Mouse (Mus musculus) liver, embryonic 15.5 days (tissue): ENCODE results near the gene Igsf8. TPM values are rescaled to one million over a fixed set of nuclear protein-coding genes. Genes with fewer than 3 reads are reported as not detected.
A peak's percentile ranks its signal among the peaks of the same experiment; 100 is the strongest.

ENCODE experiments used
- ATAC-seq: fragments of 200-750 bp; cut with Nextera tagmentation; 2 replicates; pipeline ENCODE4 v1.8.0; 2017; ENCODE audit warnings: moderate number of reproducible peaks, mild to moderate bottlenecking, moderate library complexity; ENCODE audit not compliant: insufficient read depth
- H3K27ac ChIP-seq: fragments of 300-500 bp; sonication (generic); replicated peaks from 2 replicates; pipeline ENCODE4 v1.5.1; 2015; ENCODE audit warnings: mild to moderate bottlenecking, inconsistent platforms
- H3K27me3 ChIP-seq: fragments of 300-500 bp; sonication (generic); 2 replicates; pipeline ENCODE4 v1.6.1; 2015; ENCODE audit warnings: mild to moderate bottlenecking, inconsistent platforms
- H3K36me3 ChIP-seq: fragments of 300-500 bp; sonication (generic); replicated peaks from 2 replicates; pipeline ENCODE4 v1.6.1; 2015; ENCODE audit warnings: moderate library complexity, mild to moderate bottlenecking, inconsistent platforms
- H3K4me1 ChIP-seq: fragments of 300-500 bp; sonication (generic); replicated peaks from 2 replicates; pipeline ENCODE4 v1.6.1; 2015; ENCODE audit warnings: inconsistent platforms
- H3K4me2 ChIP-seq: fragments of 300-500 bp; sonication (generic); 2 replicates; pipeline ENCODE4 v1.6.1; 2015; ENCODE audit warnings: moderate library complexity, mild to moderate bottlenecking, inconsistent platforms
- H3K4me3 ChIP-seq: fragments of 300-500 bp; sonication (generic); replicated peaks from 2 replicates; pipeline ENCODE4 v1.5.1; 2015; ENCODE audit warnings: mild to moderate bottlenecking, inconsistent platforms
- H3K9ac ChIP-seq: fragments of 300-500 bp; sonication (generic); 2 replicates; pipeline ENCODE4 v1.6.1; 2015; ENCODE audit warnings: moderate library complexity, mild to moderate bottlenecking, inconsistent platforms
- H3K9me3 ChIP-seq: fragments of 300-500 bp; sonication (generic); replicated peaks from 2 replicates; pipeline ENCODE4 v1.6.1; 2016; ENCODE audit warnings: inconsistent platforms
- WGBS: fragments of 180-500 bp; shearing (Covaris S2); methylation state at CpG from one replicate; pipeline ENCODE4 v1.1.7; 2015; ENCODE audit warnings: mixed read lengths; ENCODE audit not compliant: insufficient replicate concordance; 5-methylcytosine and 5-hydroxymethylcytosine counted together
- polyA plus RNA-seq: library from polyadenylated mRNA; unstranded; fragments of >200 nt; fragmentation: Nextera tagmentation; extraction: Ambion mirVana; gene quantifications from 2 replicates; pipeline ENCODE4 v1.2.1, GENCODE M21; 2015

Igsf8 gene
- 17.9 and 23.1 TPM in 2 replicates for polyA plus RNA-seq

- Histone ChIP-seq H3K4me2 (no peak within 1 kb of the TSS), H3K9ac (no peak within 1 kb of the TSS), H3K27me3 (no peaks in the 10 kb centered on the region), H3K4me1 (no peaks in the 10 kb centered on the region), H3K4me3 (no peak within 1 kb of the TSS), H3K27ac (no peak within 1 kb of the TSS), H3K36me3 (no peaks in the 10 kb centered on the region), H3K9me3 (no peaks in the 10 kb centered on the region)
- 57% methylated on average over 8 of the region's 8 CpGs for WGBS
- no peak for ATAC-seq
Measured at GRCm38 (mm10) chr1:172261477-172262078, at the start of gene Igsf8. TSS of gene Igsf8 (plus strand) at chr1:172261641.

GRCm38 (mm10) chr1:172212776-172213175 lies 48.7 kb upstream of the Igsf8 start:
- H3K4me3 ChIP-seq: no peak overlapping the region
- H3K27me3 ChIP-seq: no peaks in the 10 kb centered on the region
- no peak overlapping the region for H3K9ac ChIP-seq
- no peaks in the 10 kb centered on the region for H3K36me3 ChIP-seq
- H3K4me1 ChIP-seq: peaks cover 7% of the 10 kb centered on the region; the same call in 1 of the 2 replicates
- no peaks in the 10 kb centered on the region for H3K9me3 ChIP-seq
- no peak for ATAC-seq
- H3K27ac ChIP-seq: no peak overlapping the region
- H3K4me2 ChIP-seq: no peak overlapping the region
- WGBS: 49% methylated on average over 5 of the region's 5 CpGs

GRCm38 (mm10) chr1:172213771-172214170 lies 47.7 kb upstream of the Igsf8 start:
- no peak overlapping the region for H3K27ac ChIP-seq

GRCm38 (mm10) chr1:172214748-172215147 lies 46.7 kb upstream of the Igsf8 start:
- Histone ChIP-seq H3K9me3 (no peaks in the 10 kb centered on the region), H3K27ac (no peak overlapping the region), H3K4me3 (no peak overlapping the region), H3K9ac (no peak overlapping the region), H3K36me3 (no peaks in the 10 kb centered on the region), H3K4me2 (no peak overlapping the region), H3K27me3 (no peaks in the 10 kb centered on the region), H3K4me1 (peaks cover 7% of the 10 kb centered on the region; the same call in 1 of the 2 replicates)
- ATAC-seq: no peak
- 35% methylated on average over 3 of the region's 3 CpGs for WGBS

More at GRCm38 (mm10) chr1:172213771-172214170, 47.7 kb upstream of the Igsf8 start:
- H3K9me3 ChIP-seq: no peaks in the 10 kb centered on the region
- H3K4me3 ChIP-seq: no peak overlapping the region
- no peak for ATAC-seq
- no peak overlapping the region for H3K9ac ChIP-seq
- H3K4me2 ChIP-seq: no peak overlapping the region
- no peaks in the 10 kb centered on the region for H3K27me3 ChIP-seq
- peaks cover 7% of the 10 kb centered on the region; the same call in 1 of the 2 replicates for H3K4me1 ChIP-seq
- 54% methylated on average over 4 of the region's 4 CpGs for WGBS
- H3K36me3 ChIP-seq: no peaks in the 10 kb centered on the region

GRCm38 (mm10) chr1:172217148-172217547 lies 44.3 kb upstream of the Igsf8 start:
- Histone ChIP-seq H3K9me3 (no peaks in the 10 kb centered on the region), H3K4me2 (peak overlapping the region; percentile 53), H3K27ac (0 out of 2 replicates have a peak overlapping the region, but pooled peaks have one; percentile 48), H3K36me3 (no peaks in the 10 kb centered on the region), H3K27me3 (no peaks in the 10 kb centered on the region), H3K4me1 (peaks cover 9% of the 10 kb centered on the region; the same call in 1 of the 2 replicates), H3K9ac (peak overlapping the region; percentile 37; the same call in 1 of the 2 replicates), H3K4me3 (peak overlapping the region; percentile 25)
- ATAC-seq: peak; percentile 57
- 1% methylated on average over 5 of the region's 5 CpGs for WGBS

- Histone ChIP-seq H3K4me3 (no peak overlapping the region), H3K36me3 (no peaks in the 10 kb centered on the region), H3K4me1 (peaks cover 9% of the 10 kb centered on the region; the same call in 1 of the 2 replicates), H3K9me3 (no peaks in the 10 kb centered on the region), H3K27me3 (no peaks in the 10 kb centered on the region), H3K9ac (no peak overlapping the region), H3K27ac (no peak overlapping the region), H3K4me2 (no peak overlapping the region)
- ATAC-seq: no peak
- WGBS: 67% methylated on average over 15 of the region's 15 CpGs
Measured at GRCm38 (mm10) chr1:172218164-172218910, 43.1 kb upstream of the Igsf8 start.

GRCm38 (mm10) chr1:172219451-172220406 lies 41.7 kb upstream of the Igsf8 start, which contains the start of gene Casq1:
TSS of gene Casq1 (minus strand) at chr1:172219868.
- no peak within 1 kb of the TSS for H3K4me3 ChIP-seq
- no peaks in the 10 kb centered on the region for H3K9me3 ChIP-seq
- no peak for ATAC-seq
- H3K27ac ChIP-seq: no peak within 1 kb of the TSS
- no peak within 1 kb of the TSS for H3K9ac ChIP-seq
- peaks cover 9% of the 10 kb centered on the region; the same call in 1 of the 2 replicates for H3K4me1 ChIP-seq
- no peaks in the 10 kb centered on the region for H3K27me3 ChIP-seq
- WGBS: 71% methylated on average over 17 of the region's 19 CpGs
- H3K4me2 ChIP-seq: no peak within 1 kb of the TSS
- H3K36me3 ChIP-seq: no peaks in the 10 kb centered on the region

- ATAC-seq: 0 out of 2 replicates have a peak, but pooled peaks have one; percentile 16
- no peak overlapping the region for H3K27ac ChIP-seq
Measured at GRCm38 (mm10) chr1:172220414-172220813, 41.0 kb upstream of the Igsf8 start.

GRCm38 (mm10) chr1:172221297-172222063 lies 40.0 kb upstream of the Igsf8 start:
- Histone ChIP-seq H3K36me3 (no peaks in the 10 kb centered on the region), H3K4me3 (no peak overlapping the region), H3K9ac (no peak overlapping the region), H3K4me2 (no peak overlapping the region), H3K27me3 (no peaks in the 10 kb centered on the region), H3K9me3 (no peaks in the 10 kb centered on the region), H3K27ac (no peak overlapping the region), H3K4me1 (peaks cover 9% of the 10 kb centered on the region; the same call in 1 of the 2 replicates)
- 62% methylated on average over 11 of the region's 11 CpGs for WGBS
- ATAC-seq: no peak

More at GRCm38 (mm10) chr1:172220414-172220813, 41.0 kb upstream of the Igsf8 start:
- Histone ChIP-seq H3K27me3 (no peaks in the 10 kb centered on the region), H3K4me2 (no peak overlapping the region), H3K9me3 (no peaks in the 10 kb centered on the region), H3K9ac (no peak overlapping the region), H3K4me3 (no peak overlapping the region), H3K4me1 (peaks cover 9% of the 10 kb centered on the region; the same call in 1 of the 2 replicates), H3K36me3 (no peaks in the 10 kb centered on the region)
- 56% methylated on average over 10 of the region's 10 CpGs for WGBS

GRCm38 (mm10) chr1:172228209-172228608 lies 33.2 kb upstream of the Igsf8 start:
- no peaks in the 10 kb centered on the region for H3K27me3 ChIP-seq
- 58% methylated on average over 2 of the region's 2 CpGs for WGBS
- no peak for ATAC-seq
- H3K27ac ChIP-seq: no peak overlapping the region
- H3K4me3 ChIP-seq: no peak overlapping the region
- H3K9me3 ChIP-seq: no peaks in the 10 kb centered on the region
- no peak overlapping the region for H3K9ac ChIP-seq
- H3K4me1 ChIP-seq: no peaks in the 10 kb centered on the region
- H3K4me2 ChIP-seq: no peak overlapping the region
- no peaks in the 10 kb centered on the region for H3K36me3 ChIP-seq
